8 mouse cellular contexts compared by ENCODE assay signal in the genomic region with DNA sequence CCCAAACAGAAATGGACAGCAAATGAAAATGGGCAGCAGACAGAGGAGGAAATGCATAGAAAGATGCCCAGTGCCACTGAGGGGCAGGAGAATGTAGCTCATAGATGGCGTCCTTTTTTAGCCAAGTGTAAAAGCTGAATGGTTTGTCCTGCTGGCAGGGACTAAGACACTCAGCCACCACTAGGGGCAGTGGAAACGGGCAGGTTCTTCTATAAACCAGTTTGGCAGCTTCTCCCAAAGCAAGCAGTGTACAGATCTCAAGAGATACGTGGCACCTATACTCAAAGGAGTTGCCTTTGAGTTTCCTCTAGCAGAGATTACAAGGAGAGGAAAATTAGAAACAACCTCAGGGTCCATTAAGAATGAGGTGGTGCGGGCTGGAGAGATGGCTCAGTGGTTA. TPM values are rescaled to one million over a fixed set of nuclear protein-coding genes. Genes with fewer than 3 reads are reported as not detected.
DNase-seq lines count a peak whose midpoint lies in the region; ATAC-seq and TF ChIP-seq lines count a peak whose summit lies in the region.

No protein-coding gene starts in this region.

- DNase-seq in heart, adult 2 months = no peak
- peak; percentile 46 for DNase-seq in 3T3-L1 (ENCODE audit: low read depth, low spot score)
- peak; percentile 62 for DNase-seq in NIH3T3 (ENCODE audit: low read depth)
- peak; percentile 42 for DNase-seq in limb, embryonic 10.5 days (ENCODE audit: low spot score)
- no peak for DNase-seq in ovary, postnatal 14 days (ENCODE audit: low spot score)
- no peak for DNase-seq in layer of hippocampus, adult 9-10 months (ENCODE audit: low spot score)
- no peak for DNase-seq in layer of hippocampus, adult 9-11 months

- H3K27me3 ChIP-seq in heart, adult 2 months (ENCODE audit: control insufficient read depth, insufficient read depth, low read length) = peaks cover 8% of the 10 kb centered on the region
- H3K27me3 ChIP-seq in heart, embryonic 11.5 days (ENCODE audit: control insufficient read depth, insufficient read depth, low read length) = peaks cover 43% of the 10 kb centered on the region
- peaks cover 72% of the 10 kb centered on the region for H3K27me3 ChIP-seq in limb, embryonic 10.5 days (ENCODE audit: low read depth, poor library complexity, severe bottlenecking)

- no peak for TF ChIP-seq EP300 in heart, adult 2 months (IDR thresholded peaks at IDR 0.05; ENCODE audit: insufficient read depth, low read depth, low read length)

- H3K4me2 ChIP-seq in heart, embryonic 11.5 days = no peak overlapping the region

- TF ChIP-seq POLR2A in heart, adult 2 months (IDR thresholded peaks at IDR 0.05; ENCODE audit: insufficient read depth, low read depth, low read length) = no peak

- H3K4me3 ChIP-seq in heart, adult 2 months = no peak overlapping the region
- H3K4me3 ChIP-seq in heart, embryonic 11.5 days (ENCODE audit: low read depth, low read length) = no peak overlapping the region
- H3K4me3 ChIP-seq in limb, embryonic 10.5 days = no peak overlapping the region

- no peaks in the 10 kb centered on the region for H3K36me3 ChIP-seq in heart, adult 2 months (ENCODE audit: control insufficient read depth, insufficient read depth, low read length)
- no peaks in the 10 kb centered on the region for H3K36me3 ChIP-seq in heart, embryonic 11.5 days (ENCODE audit: control insufficient read depth, insufficient read depth, low read length)
- no peaks in the 10 kb centered on the region for H3K36me3 ChIP-seq in limb, embryonic 10.5 days

- intact Hi-C loops in heart, adult 2 months (cut with DNase I) = no loop called here

- no peaks in the 10 kb centered on the region for H3K79me2 ChIP-seq in heart, adult 2 months (replicated peaks; ENCODE audit: control insufficient read depth, insufficient read depth, low read length)

- WGBS in heart, adult 2 months = 23% methylated on average over 4 of the region's 4 CpGs
- WGBS in heart, embryonic 11.5 days (ENCODE audit: insufficient replicate concordance) = 22% methylated on average over 4 of the region's 4 CpGs
- 24% methylated on average over 4 of the region's 4 CpGs for WGBS in limb, embryonic 10.5 days

- no peak for ATAC-seq in heart, embryonic 11.5 days (replicated peaks; ENCODE audit: insufficient number of reproducible peaks, low FRiP score, low TSS enrichment)

- peak; percentile 46 for TF ChIP-seq CTCF in heart, adult 2 months (IDR thresholded peaks at IDR 0.05)

- no peak overlapping the region for H3K9ac ChIP-seq in heart, adult 2 months (ENCODE audit: low read depth, low read length)
- H3K9ac ChIP-seq in heart, embryonic 11.5 days (ENCODE audit: low read depth, low read length) = no peak overlapping the region

- no peaks in the 10 kb centered on the region for H3K9me3 ChIP-seq in heart, embryonic 11.5 days (replicated peaks; ENCODE audit: control insufficient read depth, low read length)
- no peaks in the 10 kb centered on the region for H3K9me3 ChIP-seq in limb, embryonic 10.5 days (replicated peaks)

- no peak overlapping the region for H3K27ac ChIP-seq in heart, adult 2 months
- H3K27ac ChIP-seq in heart, embryonic 11.5 days (ENCODE audit: low read depth, low read length) = no peak overlapping the region
- no peak overlapping the region for H3K27ac ChIP-seq in limb, embryonic 10.5 days

- H3K4me1 ChIP-seq in heart, adult 2 months (ENCODE audit: control insufficient read depth, insufficient read depth, low read length) = no peaks in the 10 kb centered on the region
- H3K4me1 ChIP-seq in heart, embryonic 11.5 days (ENCODE audit: control insufficient read depth, insufficient read depth, low read length) = no peaks in the 10 kb centered on the region
- H3K4me1 ChIP-seq in limb, embryonic 10.5 days = peaks cover 5% of the 10 kb centered on the region; the same call in 1 of the 2 replicates

RNA-seq across cellular contexts. Expression of a gene that starts 21.2 kb away (rescaled TPM):
- total RNA-seq in heart, adult 2 months (2021) = under 1 TPM in 1 of 2 experiments, not detected in 1; 0.52 TPM
- polyA plus RNA-seq in heart, adult 2 months (2012; rRNA removed) = not detected in 2 replicates
- polyA plus RNA-seq in heart, embryonic 11.5 days (2014; fragmentation: Nextera tagmentation; extraction: Ambion mirVana) = 1.6 and 2.1 TPM in 2 replicates
- polyA plus RNA-seq in limb, embryonic 10.5 days (2016; fragmentation: Nextera tagmentation; extraction: Ambion mirVana) = not detected in 2 replicates

RNA-seq across cellular contexts. Expression of a gene that starts 22.6 kb away (rescaled TPM):
- total RNA-seq in heart, adult 2 months (2021) = 1 to 10 TPM; 4.6 to 7.1 TPM
- polyA plus RNA-seq in heart, adult 2 months (2012; rRNA removed) = 17.3 and 20.2 TPM in 2 replicates
- 33.3 and 34.1 TPM in 2 replicates for polyA plus RNA-seq in heart, embryonic 11.5 days (2014; fragmentation: Nextera tagmentation; extraction: Ambion mirVana)
- 46.1 and 61.2 TPM in 2 replicates for polyA plus RNA-seq in limb, embryonic 10.5 days (2016; fragmentation: Nextera tagmentation; extraction: Ambion mirVana)

RNA-seq across cellular contexts. Expression of a gene that starts 40.9 kb away (rescaled TPM):
- 100 to 1,000 TPM; 187 to 221 TPM for total RNA-seq in heart, adult 2 months (2021)
- polyA plus RNA-seq in heart, adult 2 months (2012; rRNA removed) = 349 and 374 TPM in 2 replicates
- polyA plus RNA-seq in heart, embryonic 11.5 days (2014; fragmentation: Nextera tagmentation; extraction: Ambion mirVana) = 28.9 and 31.5 TPM in 2 replicates
- 6.7 and 10.6 TPM in 2 replicates for polyA plus RNA-seq in limb, embryonic 10.5 days (2016; fragmentation: Nextera tagmentation; extraction: Ambion mirVana)

Comparison
In these comparisons a context has a peak if more than half of its experiments do, and no peak if none do; other contexts are left out.
1. RNA of a gene that starts 40.9 kb away (polyA plus RNA-seq): 349 to 374 TPM in heart, adult 2 months; 28.9 to 31.5 TPM in heart, embryonic 11.5 days and 6.7 to 10.6 TPM in limb, embryonic 10.5 days; every median in the first group is over 10 times any median in the second.
2. DNase-seq: peak in 3T3-L1 (single experiment), NIH3T3 (single experiment) and limb, embryonic 10.5 days (single experiment); none in heart, adult 2 months (0 of 2), ovary, postnatal 14 days (single experiment), layer of hippocampus, adult 9-10 months (single experiment) and layer of hippocampus, adult 9-11 months (single experiment).